Mouse (Mus musculus): ENCODE data around the gene Tada3.

Gene Tada3

DNA sequence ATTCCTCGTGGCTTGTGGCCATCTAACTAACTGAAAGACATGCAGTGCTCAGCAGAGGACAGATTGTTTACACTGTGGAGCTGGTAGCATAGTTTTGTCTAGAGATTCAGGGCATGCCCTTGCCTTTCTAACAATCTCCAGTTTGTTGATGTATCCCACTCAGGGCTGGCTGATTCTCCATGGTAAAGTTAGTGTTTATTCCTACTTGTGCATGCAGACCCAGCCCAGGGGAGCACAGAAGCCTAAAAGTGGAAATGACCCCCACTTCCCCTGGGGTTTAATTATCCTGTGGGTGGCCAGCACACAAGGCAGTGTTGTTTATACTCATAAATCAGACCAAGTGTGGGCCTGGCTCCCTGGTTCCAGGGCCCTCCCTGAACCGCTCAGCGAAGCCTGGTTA lies 8.3 kb upstream of the Tada3 start:
- no peak for DNase-seq (ENCODE audit: low read depth)

DNA sequence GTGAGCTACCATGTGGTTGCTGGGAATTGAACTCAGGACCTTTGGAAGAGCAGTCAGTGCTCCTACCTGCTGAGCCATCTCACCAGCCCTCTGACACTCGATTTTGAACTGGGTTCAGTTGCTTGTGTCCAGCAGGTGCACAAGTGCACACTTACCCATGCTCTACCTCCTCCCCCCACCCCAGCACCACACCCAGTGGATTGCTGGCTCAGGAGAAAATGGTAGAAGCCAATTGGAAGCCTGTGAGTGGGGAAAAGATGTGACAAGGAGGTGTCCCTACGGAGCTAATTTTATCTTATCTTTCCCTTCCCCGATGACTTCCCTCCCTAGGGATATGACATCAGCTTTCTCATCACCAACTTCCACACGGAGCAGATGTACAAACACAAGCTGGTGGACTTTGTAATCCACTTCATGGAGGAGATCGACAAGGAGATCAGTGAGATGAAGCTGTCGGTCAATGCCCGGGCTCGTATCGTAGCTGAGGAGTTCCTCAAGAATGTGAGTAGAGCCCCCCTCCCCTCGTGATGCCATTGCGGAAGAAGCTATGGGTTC lies 7.6 kb upstream of the Tada3 start:
- DNase-seq (ENCODE audit: low read depth), result no peak

DNA sequence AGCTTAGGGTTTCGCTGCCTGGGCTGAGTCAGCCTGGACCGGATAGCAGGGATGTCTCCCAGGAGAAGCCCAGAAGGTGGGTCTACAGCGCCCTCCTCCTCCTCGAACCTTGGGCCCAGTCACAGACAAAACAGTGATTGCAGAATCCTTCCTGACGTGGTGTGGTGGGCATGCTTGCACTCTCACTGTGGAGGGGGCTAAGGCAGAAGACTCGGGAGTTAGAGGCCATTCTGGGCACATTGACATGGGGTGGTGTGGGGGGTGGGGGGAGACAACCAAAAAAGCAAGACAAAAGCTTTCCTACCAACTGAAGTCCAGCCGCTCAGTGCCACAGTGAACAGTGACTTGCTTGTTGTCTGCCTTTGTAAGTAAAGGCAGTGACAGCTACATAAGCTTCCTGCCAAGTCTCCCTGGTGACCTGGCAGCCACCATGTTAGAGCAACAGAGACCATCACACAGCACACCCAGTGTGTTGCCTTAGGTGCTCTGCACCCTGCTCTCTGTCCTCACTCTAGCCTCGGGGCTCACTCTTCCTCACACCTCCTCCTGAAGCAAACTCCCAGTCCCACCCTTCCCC lies 6.8 kb upstream of the Tada3 start:
- DNase-seq (ENCODE audit: low read depth), result no peak

DNA sequence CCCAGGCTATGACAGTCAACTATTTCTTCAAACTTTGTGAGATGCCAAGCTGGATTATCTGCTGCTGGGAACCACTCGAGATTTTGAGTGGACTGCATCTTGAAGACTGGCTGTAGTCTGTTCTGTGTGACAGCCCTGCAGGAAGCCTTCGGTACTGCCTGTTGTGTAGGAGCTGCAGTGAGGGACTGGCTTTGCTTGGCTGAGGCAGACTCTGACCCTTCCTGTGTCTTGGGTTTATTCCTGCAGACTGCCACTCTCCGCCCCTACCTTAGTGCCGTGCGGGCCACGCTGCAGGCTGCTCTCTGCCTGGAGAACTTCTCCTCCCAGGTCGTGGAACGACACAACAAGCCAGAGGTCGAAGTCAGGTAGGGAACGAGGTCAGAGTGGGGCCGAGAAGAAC lies 2.8 kb upstream of the Tada3 start:
- no peak for DNase-seq (ENCODE audit: low read depth)

DNA sequence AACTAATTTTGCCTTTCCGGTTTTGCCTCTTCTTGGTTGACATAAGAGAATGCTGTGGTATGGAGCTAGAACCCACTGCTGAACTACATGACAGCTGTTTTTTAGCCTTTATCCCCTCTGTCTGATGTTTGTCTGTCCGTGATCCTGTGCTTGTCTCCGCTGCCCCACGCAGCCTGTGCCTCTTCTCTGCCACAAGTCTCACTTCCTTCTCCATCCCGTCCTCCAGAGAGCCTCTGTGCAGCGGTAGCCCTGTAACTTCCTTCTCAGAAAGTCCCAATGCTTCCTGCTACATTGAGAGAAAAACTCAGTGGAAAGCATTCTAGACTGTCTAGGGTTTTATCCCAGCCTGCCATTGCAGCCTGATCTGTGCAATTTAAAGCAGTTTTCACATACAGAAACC lies 1.6 kb upstream of the Tada3 start:
- peak; percentile 29 for DNase-seq (ENCODE audit: low read depth)

DNA sequence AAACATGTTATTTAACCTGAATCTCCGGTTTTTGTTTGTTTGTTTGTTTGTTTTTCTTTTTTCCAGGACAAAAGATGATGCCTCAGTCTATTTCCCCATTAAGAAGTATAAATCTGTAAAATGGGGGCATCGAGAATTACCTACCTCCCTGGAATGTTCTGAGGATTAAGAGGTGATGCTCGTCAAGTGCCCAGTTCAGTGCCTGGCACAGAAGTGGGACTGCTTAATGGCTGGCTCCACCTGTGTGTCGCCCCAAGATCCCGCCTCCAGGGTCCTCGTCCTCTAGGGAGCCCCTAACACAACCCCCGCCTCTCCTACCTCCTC lies 549 bp downstream of the Tada3 start:
- DNase-seq (ENCODE audit: low read depth), result no peak

DNA sequence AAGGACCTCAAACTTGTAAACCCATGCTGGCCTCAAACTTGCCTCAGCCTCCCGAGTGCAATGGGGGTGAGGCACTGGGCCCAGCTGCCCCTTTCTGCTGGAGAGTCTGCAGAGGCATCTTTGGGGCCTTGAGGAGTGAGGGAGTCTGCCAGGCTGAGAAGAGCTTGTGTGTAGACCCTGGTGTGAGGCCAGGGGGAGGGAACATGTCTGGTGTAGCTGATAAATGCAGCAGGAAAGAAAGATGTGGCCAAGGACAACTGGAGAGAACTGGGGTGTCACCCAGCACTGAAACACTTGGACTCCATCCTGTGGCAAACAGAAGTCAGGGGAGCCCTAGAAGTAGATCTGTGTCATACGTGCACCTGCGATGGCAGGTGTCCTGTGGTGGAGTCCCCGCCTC lies 4.2 kb downstream of the Tada3 start:
- no peak for DNase-seq (ENCODE audit: low read depth)

DNA sequence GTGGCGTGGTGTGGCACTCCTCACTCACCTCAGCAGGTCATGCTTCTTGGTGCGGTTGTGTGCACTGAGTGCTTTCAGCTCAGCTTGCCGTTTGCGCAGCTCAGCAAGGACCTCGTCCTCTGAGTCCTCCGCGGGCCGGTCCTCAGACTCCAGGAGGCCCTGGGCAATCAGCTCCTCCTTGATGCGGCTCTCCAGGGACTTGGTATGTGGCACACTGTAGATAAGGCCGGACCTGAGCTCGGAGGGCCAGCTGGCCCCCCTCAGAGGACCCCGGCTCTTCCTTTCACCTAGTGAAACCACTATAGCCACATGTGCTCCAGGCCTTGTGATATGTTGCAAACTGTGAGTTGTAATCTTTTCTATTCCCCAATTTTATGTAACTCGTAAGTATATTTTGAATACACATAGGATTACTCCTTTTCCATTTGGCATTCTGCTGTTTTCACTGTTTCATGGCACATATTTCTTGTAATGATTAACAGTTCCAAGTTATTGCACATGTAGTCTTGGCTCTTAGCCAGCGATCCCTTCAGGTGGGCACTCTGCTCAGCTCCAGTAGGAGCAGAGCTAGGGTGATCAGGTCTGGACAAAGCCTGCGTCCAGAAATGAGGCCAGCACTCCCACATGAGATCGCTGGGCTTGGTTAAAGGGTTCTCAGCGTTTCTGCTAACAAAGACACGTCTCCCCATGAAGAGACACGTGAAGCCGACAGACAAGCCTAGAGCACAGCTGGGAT lies 7.3 kb downstream of the Tada3 start:
- no peak for DNase-seq (ENCODE audit: low read depth)

DNA sequence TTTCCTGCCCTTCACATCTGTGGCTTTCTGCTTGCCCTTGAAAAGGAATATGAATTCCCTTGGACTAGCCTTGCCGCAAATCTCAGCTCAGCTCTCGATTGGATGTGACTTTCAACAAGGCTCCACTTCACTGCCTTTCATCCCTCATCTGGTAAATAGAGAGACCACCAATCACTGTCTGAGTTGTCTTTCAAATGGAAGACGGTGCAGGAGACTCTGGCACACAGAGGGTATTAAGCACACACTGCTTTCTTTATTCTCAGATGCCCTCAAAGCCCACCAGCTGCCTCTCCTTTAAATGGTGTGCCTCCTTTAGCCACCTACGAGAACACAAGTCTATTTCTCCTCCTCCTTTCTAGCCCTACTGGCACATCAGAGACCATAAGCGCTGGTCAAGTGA lies 9.1 kb downstream of the Tada3 start:
- no peak for DNase-seq (ENCODE audit: low read depth)

DNA sequence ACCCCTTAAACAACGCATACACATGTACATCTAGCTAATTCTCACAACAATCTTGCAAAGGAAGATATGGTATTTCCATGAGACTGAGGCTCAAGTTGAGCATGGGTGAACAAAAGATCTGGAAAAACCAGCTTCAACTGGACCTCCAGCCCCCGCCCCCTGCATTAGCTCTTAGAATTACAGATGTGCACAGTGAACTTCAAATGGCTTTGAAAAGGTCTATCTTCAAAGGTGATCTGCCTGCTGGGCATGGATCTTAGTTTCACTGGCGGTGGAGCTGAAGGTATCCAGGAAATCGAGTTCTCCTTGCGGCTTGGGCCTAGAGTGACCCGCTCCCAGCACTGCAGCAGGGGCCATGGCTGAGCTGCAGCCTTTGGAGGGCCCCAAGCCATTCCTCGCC lies 9.6 kb downstream of the Tada3 start:
- no peak for DNase-seq (ENCODE audit: low read depth)

DNA sequence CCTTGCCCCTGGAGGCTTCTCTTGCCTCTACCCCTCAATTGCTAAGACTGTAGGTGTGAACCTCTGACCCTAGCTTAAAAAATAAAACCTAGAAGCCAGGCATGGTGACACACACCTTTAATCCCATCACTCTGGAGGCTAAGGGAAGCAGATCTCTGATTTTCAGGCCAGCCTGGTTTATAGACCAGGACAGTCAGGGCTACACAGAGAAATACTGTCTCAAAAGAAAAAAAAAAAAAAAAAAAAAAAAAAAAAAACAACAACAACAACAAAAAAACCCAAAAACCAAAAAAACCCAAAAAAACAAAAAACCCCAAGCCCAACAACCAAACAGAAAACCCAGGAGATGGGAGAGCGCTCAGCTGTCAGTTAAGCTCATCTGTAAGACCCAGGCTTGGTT lies 10.1 kb downstream of the Tada3 start:
- no peak for DNase-seq (ENCODE audit: low read depth)

DNA sequence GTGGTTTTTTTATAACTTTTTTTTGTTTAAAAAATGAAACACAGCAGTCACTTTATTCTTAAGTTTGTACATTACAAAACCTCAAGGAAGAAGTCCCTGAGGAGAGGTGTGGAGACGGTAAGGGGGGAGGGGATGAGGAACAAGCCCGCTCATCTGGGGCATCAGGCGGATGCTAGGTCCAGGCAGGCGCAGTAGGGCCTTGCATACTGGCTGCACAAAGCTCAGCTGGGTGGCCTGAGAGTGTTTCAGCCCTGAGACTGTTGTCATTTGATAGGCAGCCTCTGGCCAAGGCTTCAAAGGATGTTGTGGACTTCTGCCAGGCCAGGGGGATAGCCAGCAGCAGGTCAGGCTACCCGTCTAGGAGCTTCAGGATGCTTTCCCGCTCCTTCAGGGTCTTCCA lies 11.0 kb downstream of the Tada3 start:
- DNase-seq (ENCODE audit: low read depth), result no peak

DNA sequence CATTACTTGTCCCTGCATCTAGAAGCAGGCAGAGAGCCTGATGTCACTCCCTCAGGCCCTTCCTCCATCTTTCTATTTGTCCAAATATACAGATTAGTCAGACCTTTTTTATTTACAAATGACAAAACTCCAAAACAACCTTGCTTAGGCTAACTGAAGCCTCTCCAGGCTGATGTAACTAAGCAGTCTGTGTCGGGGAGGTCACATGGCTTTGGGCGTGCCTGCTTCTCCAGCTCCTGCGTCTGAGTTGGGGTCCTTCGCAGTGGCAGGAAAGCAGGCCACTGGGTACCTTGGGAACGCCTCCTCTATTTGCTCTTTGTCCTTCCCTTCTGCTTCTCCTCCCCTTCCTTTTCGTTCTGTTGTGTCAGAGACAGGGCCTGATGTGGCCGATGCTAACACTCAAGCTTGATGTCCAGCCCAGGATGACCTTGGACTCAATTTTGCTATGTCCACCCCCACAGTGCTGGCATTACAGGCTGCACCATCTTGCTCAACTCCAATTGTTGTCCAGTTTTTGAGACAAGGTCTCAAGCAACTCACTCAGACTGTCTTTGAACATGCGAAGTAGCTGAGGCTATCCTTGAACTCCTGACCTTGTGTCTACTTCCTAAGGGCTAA lies 13.1 kb downstream of the Tada3 start:
- no peak for DNase-seq (ENCODE audit: low read depth)

DNA sequence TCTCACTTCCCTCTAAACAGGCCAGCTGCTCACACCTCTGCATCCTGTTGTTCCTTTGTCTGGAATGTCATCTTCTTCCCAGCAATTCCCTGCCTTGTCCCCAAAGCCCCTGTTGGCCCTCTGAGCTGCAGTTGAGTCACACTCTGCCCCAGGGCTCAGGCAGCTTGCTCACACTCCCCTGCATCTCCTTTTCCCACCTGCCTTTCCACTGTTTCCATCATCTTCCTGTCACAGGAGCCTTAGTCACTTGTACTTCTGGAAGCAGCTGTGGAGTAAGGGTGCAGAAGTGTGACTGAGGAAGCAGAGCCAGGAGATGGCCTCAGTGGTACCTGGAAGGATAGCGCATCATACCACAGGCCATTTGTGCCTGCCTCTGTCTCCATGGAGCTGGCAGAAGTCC lies 15.4 kb downstream of the Tada3 start:
- no peak for DNase-seq (ENCODE audit: low read depth)

DNA sequence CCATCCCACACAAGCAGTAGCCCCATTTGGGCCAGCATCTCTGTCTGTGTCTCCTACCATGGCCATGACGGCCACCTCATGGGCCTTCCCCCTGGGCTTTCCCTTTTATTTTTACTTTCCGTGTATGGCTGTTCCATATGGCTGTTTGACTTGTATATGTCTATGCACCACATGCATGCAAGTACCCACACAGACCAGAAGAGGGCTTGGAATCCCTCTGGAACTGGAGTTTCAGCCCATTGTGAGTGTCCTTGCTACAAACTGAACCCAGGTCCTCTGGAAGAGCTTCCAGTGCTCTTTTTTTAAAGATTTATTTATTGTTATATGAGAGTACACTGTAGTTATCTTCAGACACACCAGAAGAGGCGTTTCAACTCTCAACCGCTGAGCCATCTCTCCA lies 16.2 kb downstream of the Tada3 start:
- DNase-seq (ENCODE audit: low read depth), result no peak

DNA sequence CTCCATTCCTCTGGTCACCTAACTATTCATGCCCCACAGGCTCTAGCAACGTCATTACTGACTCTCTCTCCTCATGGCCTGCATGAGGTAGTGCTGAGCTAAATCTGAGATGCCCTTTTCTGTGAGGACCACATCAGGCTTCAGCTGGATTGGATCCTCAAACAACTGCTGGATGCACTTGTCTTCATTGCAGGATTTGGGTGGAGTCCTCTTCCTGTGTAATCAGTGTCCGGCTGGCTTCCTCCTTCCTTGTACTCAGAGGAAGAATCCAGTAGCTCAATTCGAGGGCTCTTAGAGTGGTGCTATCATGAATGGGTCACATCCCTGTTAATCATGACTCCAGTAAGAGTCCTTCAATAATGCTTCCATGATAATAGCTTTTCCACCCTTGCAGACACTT lies 24.0 kb downstream of the Tada3 start:
- no peak for DNase-seq (ENCODE audit: low read depth)

DNA sequence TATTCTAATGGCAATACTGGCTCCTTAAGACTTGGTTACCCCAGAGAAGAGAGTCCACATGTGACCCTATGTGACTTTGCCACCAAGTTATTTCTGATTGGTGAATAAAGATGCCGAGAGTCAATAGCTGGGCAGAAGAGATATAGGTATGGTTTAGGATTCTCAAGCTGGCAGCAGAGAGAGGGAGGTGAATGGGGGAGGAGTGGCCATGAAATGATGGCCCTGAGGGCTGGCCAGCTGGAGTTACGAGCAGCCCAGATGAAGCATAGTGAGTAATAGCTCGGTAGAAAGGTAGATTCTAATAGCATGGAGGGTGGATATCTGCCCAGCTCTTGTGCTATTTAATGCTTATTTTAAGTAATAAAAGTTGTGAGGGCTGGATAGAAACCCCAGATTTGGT lies 24.9 kb downstream of the Tada3 start:
- DNase-seq (ENCODE audit: low read depth), result no peak

DNA sequence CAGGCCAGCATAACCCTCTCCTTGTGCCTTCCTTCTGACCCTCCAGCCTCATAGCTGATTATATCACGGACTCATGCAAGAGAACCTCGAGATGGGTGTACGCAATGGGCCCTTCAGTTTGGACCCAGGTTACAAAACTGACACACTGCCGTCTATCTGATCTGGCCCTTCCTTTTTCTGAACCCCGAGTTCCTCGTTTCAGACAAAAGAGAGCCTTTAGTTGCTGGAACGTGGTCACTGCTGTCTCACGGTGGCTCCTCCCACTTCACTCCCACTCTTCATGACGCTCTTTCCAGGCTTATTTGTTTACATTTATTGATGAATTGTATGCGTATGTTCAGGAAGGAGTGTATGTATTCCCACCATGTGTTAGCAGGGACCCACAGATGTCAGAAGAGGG lies 26.0 kb downstream of the Tada3 start:
- DNase-seq (ENCODE audit: low read depth), result no peak

DNA sequence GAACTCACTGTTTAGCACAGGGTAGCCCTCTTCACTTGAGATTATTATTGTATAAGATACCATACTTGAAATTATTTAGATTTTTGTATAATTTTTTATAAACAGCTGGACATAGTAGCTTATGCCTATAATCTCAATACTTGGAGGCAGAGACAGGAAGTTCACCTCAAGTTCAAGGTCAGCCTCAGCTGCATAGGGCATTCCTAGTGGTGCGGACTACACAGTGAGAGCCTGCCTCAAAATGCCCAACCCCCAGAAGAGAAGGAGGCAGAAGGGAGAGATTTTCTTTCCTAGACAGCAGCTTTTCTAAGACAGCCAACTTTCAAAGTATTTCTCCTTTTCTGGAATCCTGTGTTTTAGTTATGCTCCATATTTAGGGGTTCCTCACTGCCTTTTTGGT lies 26.5 kb downstream of the Tada3 start:
- DNase-seq (ENCODE audit: low read depth), result no peak

DNA sequence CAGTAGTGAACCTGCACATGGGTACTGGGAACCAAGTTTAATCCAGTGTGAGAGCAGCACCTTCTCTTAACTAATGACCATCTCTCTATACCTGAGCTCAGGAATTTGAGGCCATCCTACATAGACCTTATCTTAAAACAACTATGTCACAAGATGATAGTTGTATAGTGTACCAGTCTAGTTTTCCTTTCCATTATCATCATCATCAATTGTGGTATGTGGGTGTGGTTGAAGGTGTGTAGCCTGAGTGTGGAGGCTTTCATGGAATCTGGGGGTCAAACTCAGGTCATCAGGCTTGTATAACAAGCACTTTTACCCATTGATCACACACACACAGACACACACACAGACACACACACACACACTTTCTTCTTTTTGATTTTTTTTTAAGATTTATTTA lies 27.1 kb downstream of the Tada3 start:
- DNase-seq (ENCODE audit: low read depth), result no peak

DNA sequence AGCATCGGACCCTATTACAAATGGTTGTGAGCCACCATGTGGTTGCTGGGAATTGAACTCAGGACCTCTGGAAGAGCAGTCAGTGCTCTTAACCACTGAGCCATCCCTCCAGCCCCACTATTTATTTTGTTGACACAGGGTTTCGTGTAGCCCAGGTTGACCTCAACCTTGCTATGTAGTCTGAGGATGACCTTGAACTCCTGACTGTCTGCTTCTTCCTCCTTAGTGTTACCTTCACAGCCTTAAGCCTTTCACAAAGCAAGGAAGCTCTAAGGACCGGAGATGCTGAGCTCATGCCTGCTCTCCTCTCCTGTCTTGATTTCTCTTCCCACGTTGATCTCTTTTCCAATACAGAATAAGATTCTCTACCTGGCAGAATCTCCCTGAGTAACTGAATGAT lies 30.8 kb downstream of the Tada3 start:
- no peak for DNase-seq (ENCODE audit: low read depth)

DNA sequence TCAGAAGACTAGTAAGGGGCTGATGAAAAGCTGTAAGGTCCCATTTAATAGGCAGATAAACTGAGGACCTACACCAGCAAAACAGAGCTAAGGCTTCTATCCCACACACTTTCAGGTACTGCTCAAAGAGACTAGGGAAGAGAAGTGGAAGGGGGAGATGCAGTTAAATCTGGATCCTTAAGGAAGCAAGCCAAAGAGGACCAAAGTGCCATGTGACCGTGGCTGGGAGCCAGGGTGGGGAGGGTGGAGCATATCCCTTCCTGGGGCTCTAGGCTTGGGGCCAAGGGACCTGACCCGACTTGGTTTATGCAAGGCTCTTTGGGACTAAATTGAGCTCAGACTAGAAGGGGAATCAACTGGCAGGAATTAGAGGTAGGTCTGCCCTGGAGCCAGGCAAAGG lies 33.4 kb downstream of the Tada3 start:
- DNase-seq (ENCODE audit: low read depth), result no peak

DNA sequence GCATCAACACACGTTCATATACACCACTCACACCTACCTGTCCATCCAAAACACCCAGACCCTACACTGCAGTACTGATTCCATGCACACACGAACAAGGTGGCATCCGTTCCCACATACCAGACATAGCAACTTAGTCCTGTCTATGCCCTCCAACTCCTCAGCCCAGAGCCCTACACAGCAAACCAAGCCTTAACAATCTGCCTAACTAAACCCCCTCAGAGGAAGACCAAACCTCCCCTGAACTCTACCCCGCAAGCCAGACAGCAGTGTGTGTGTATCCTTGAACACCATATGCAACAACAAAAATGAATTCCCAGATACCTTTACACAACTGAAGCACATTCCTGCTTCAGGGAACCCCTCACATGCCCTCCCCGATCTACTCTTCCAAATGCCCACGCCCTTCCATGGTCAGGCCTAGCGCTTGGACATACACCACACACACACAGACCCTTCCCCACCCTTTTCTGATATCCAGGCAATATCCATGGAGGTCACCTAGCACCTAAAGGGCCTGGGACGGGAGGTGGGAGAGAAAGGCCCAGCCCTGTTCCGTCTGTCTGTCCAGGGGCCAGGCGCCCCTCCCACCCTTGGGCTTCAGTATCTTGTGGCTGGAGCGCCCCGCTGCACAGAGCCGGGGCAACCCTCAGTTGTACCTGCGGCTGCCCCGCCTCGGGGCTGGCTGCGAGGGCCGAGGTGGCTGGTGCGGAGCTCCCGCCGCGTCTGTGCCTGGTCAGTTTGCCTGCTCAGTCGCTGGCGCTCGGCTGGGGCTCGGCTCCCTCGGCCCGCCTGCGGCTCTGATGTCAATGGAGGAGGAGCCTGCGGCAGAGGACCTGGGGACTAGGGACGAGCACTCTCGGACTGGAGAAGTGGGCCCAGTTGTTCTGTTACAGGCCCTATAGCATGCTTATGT lies 34.2 kb downstream of the Tada3 start, which contains the start of gene Camk1:
Camk1 (minus strand) TSS at position 808 of the 916 bp plus-strand sequence.
- DNase-seq (ENCODE audit: low read depth), result no peak

All from naive thymus-derived CD4-positive, alpha-beta T cell, adult 2 months (primary cell).